Mouse (Mus musculus) right cerebral cortex, postnatal 36 days (tissue): ENCODE data around the gene Gm21887.
A peak's percentile ranks its signal among the peaks of the same experiment; 100 is the strongest.
"Not testable (repeated sequence)": the region's sequence is repeated elsewhere in the genome, so short reads cannot be mapped to it uniquely, and the experiment has no call there.

ENCODE experiments used
- DNase-seq, 2 experiments: peaks; one replicate each; pipeline ENCODE4 v3.0.0; 2022; ENCODE audit warnings: low spot score in 2 of 2, mixed read lengths in 1 of 2

Gene Gm21887

GRCm38 (mm10) chrX:169983401-169984165 lies 25.9 kb upstream of the Gm21887 start:
- not testable (repeated sequence) for DNase-seq

- DNase-seq, result not testable (repeated sequence)
Measured at GRCm38 (mm10) chrX:169984331-169984730, 25.1 kb upstream of the Gm21887 start.

- not testable (repeated sequence) for DNase-seq
Measured at GRCm38 (mm10) chrX:169984853-169985252, 24.6 kb upstream of the Gm21887 start.

GRCm38 (mm10) chrX:169985796-169986195 lies 23.7 kb upstream of the Gm21887 start:
- not testable (repeated sequence) for DNase-seq

GRCm38 (mm10) chrX:169986519-169987367 lies 22.7 kb upstream of the Gm21887 start:
- peak; percentile 87 to 90 for DNase-seq

GRCm38 (mm10) chrX:169987368-169987837 lies 22.1 kb upstream of the Gm21887 start:
- DNase-seq, result not testable (repeated sequence)

- DNase-seq, result peak in 1 of 2 experiments; percentile 43
Measured at GRCm38 (mm10) chrX:169988571-169989218, 20.8 kb upstream of the Gm21887 start.

GRCm38 (mm10) chrX:169989219-169989595 lies 20.3 kb upstream of the Gm21887 start:
- DNase-seq, result not testable (repeated sequence)

- DNase-seq, result peak in 1 of 2 experiments; percentile 75
Measured at GRCm38 (mm10) chrX:169989691-169990631, 19.5 kb upstream of the Gm21887 start.

- peak; percentile 96 for DNase-seq
Measured at GRCm38 (mm10) chrX:169991128-169991873, 18.2 kb upstream of the Gm21887 start.

- DNase-seq, result not testable (repeated sequence)
Measured at GRCm38 (mm10) chrX:169992086-169992930, 17.2 kb upstream of the Gm21887 start.

- not testable (repeated sequence) for DNase-seq
Measured at GRCm38 (mm10) chrX:169992951-169993547, 16.4 kb upstream of the Gm21887 start.

GRCm38 (mm10) chrX:169994011-169994865 lies 15.2 kb upstream of the Gm21887 start:
- DNase-seq, result not testable (repeated sequence)

GRCm38 (mm10) chrX:169994866-169995711 lies 14.4 kb upstream of the Gm21887 start:
- DNase-seq, result not testable (repeated sequence)

- not testable (repeated sequence) for DNase-seq
Measured at GRCm38 (mm10) chrX:169995909-169996521, 13.4 kb upstream of the Gm21887 start.

GRCm38 (mm10) chrX:169996926-169997325 lies 12.5 kb upstream of the Gm21887 start:
- peak; percentile 89 to 90 for DNase-seq
